Mouse (Mus musculus) liver, embryonic 13.5 days (tissue): Measurements from ENCODE around the gene Odc1. TPM values are rescaled to one million over a fixed set of nuclear protein-coding genes. Genes with fewer than 3 reads are reported as not detected.

Experiments used
- ATAC-seq: fragments of 200-750 bp; cut with Nextera tagmentation; 2 replicates; pipeline ENCODE4 v1.8.0; 2017; ENCODE audit warnings: low read depth, mild to moderate bottlenecking, moderate number of reproducible peaks, moderate library complexity
- DNase-seq: peaks from one replicate; pipeline ENCODE4 v3.0.0; 2022
- H3K27ac ChIP-seq: fragments of 300-500 bp; sonication (generic); 2 replicates; pipeline ENCODE4 v1.5.1; 2015; ENCODE audit warnings: moderate library complexity, mild to moderate bottlenecking, inconsistent platforms
- H3K27me3 ChIP-seq: fragments of 300-500 bp; sonication (generic); 2 replicates; pipeline ENCODE4 v1.6.1; 2015; ENCODE audit warnings: mild to moderate bottlenecking, inconsistent platforms
- H3K36me3 ChIP-seq: fragments of 300-500 bp; sonication (generic); 2 replicates; pipeline ENCODE4 v1.6.1; 2015; ENCODE audit warnings: mild to moderate bottlenecking, inconsistent platforms
- H3K4me1 ChIP-seq: fragments of 300-500 bp; sonication (generic); replicated peaks from 2 replicates; pipeline ENCODE4 v1.6.1; 2015; ENCODE audit warnings: inconsistent platforms
- H3K4me2 ChIP-seq: fragments of 300-500 bp; sonication (generic); 2 replicates; pipeline ENCODE4 v1.6.1; 2015; ENCODE audit warnings: inconsistent platforms, mild to moderate bottlenecking, moderate library complexity
- H3K4me3 ChIP-seq: fragments of 300-500 bp; sonication (generic); replicated peaks from 2 replicates; pipeline ENCODE4 v1.5.1; 2015; ENCODE audit warnings: mild to moderate bottlenecking, inconsistent platforms
- H3K9ac ChIP-seq: fragments of 300-500 bp; sonication (generic); 2 replicates; pipeline ENCODE4 v1.6.1; 2015; ENCODE audit warnings: mild to moderate bottlenecking, inconsistent platforms
- H3K9me3 ChIP-seq: fragments of 300-500 bp; sonication (generic); replicated peaks from 2 replicates; pipeline ENCODE4 v1.6.1; 2016; ENCODE audit warnings: inconsistent platforms
- WGBS: fragments of 180-500 bp; shearing (Covaris S2); methylation state at CpG from one replicate; pipeline ENCODE4 v1.1.7; 2015; ENCODE audit not compliant: insufficient replicate concordance; 5-methylcytosine and 5-hydroxymethylcytosine counted together
- polyA plus RNA-seq: library from polyadenylated mRNA; unstranded; fragments of >200 nt; fragmentation: Nextera tagmentation; extraction: Ambion mirVana; gene quantifications from 2 replicates; pipeline ENCODE4 v1.2.1, GENCODE M21; 2015

Odc1 gene
- polyA plus RNA-seq: 465 and 535 TPM in 2 replicates

GRCm38 (mm10) chr12:17544209-17545106 lies at the start of gene Odc1:
Gene Odc1, plus strand, starts transcription at chr12:17544794.
- peak; percentile 93 for ATAC-seq
- H3K9me3 ChIP-seq: no peaks in the 10 kb centered on the region
- H3K27me3 ChIP-seq: no peaks in the 10 kb centered on the region
- peak within 1 kb of the TSS; percentile 100 for H3K4me3 ChIP-seq
- H3K4me1 ChIP-seq: peaks cover 73% of the 10 kb centered on the region
- peak; percentile 97 for DNase-seq
- WGBS: under 1% methylated on average over 85 of the region's 98 CpGs
- H3K9ac ChIP-seq: peak within 1 kb of the TSS; percentile 100
- peak within 1 kb of the TSS; percentile 79 for H3K4me2 ChIP-seq
- H3K36me3 ChIP-seq: peaks cover 34% of the 10 kb centered on the region
- H3K27ac ChIP-seq: peak within 1 kb of the TSS; percentile 95

- H3K4me3 ChIP-seq: no peak overlapping the region
- DNase-seq: no peak
- no peak overlapping the region for H3K27ac ChIP-seq
- H3K4me2 ChIP-seq: no peak overlapping the region
- peaks cover 34% of the 10 kb centered on the region for H3K4me1 ChIP-seq
- no peak overlapping the region for H3K9ac ChIP-seq
- H3K36me3 ChIP-seq: no peaks in the 10 kb centered on the region
- WGBS: 33% methylated on average over 4 of the region's 4 CpGs
- H3K27me3 ChIP-seq: peaks cover 10% of the 10 kb centered on the region
- no peak for ATAC-seq
- no peaks in the 10 kb centered on the region for H3K9me3 ChIP-seq
These were observed 49.8 kb upstream of the Odc1 start for GRCm38 (mm10) chr12:17494809-17495208.

- Histone ChIP-seq H3K9me3 (no peaks in the 10 kb centered on the region), H3K27ac (no peak overlapping the region), H3K9ac (no peak overlapping the region), H3K4me2 (no peak overlapping the region), H3K36me3 (no peaks in the 10 kb centered on the region), H3K4me3 (no peak overlapping the region), H3K27me3 (peaks cover 10% of the 10 kb centered on the region), H3K4me1 (peaks cover 34% of the 10 kb centered on the region)
- 36% methylated on average over 8 of the region's 8 CpGs for WGBS
- peak; percentile 18; the same call in 1 of the 2 replicates for ATAC-seq
- DNase-seq: no peak
These were observed 48.6 kb upstream of the Odc1 start for GRCm38 (mm10) chr12:17495858-17496451.

GRCm38 (mm10) chr12:17505620-17506074 lies 38.9 kb upstream of the Odc1 start:
- Histone ChIP-seq H3K27me3 (peaks cover 33% of the 10 kb centered on the region), H3K9me3 (no peaks in the 10 kb centered on the region), H3K4me2 (peak overlapping the region; percentile 67), H3K27ac (peak overlapping the region; percentile 94), H3K9ac (peak overlapping the region; percentile 49; the same call in 1 of the 2 replicates), H3K4me1 (peaks cover 58% of the 10 kb centered on the region), H3K36me3 (no peaks in the 10 kb centered on the region), H3K4me3 (peak overlapping the region; percentile 18)
- ATAC-seq: peak; percentile 68
- 15% methylated on average over 2 of the region's 2 CpGs for WGBS
- no peak for DNase-seq

GRCm38 (mm10) chr12:17506117-17506993 lies 38.2 kb upstream of the Odc1 start:
- ATAC-seq: peak; percentile 98
- Histone ChIP-seq H3K9ac (peak overlapping the region; percentile 70), H3K27me3 (peaks cover 34% of the 10 kb centered on the region), H3K4me1 (peaks cover 62% of the 10 kb centered on the region), H3K4me3 (peak overlapping the region; percentile 36), H3K9me3 (no peaks in the 10 kb centered on the region), H3K27ac (peak overlapping the region; percentile 94), H3K36me3 (no peaks in the 10 kb centered on the region), H3K4me2 (peak overlapping the region; percentile 67)
- 33% methylated on average over 5 of the region's 5 CpGs for WGBS
- DNase-seq: peak; percentile 91

GRCm38 (mm10) chr12:17506994-17507542 lies 37.5 kb upstream of the Odc1 start:
- H3K4me2 ChIP-seq: peak overlapping the region; percentile 67
- H3K4me1 ChIP-seq: peaks cover 62% of the 10 kb centered on the region
- ATAC-seq (no peak), DNase-seq (no peak)
- peaks cover 34% of the 10 kb centered on the region for H3K27me3 ChIP-seq
- H3K9ac ChIP-seq: peak overlapping the region; percentile 70
- H3K36me3 ChIP-seq: no peaks in the 10 kb centered on the region
- 28% methylated on average over 13 of the region's 13 CpGs for WGBS
- H3K27ac ChIP-seq: peak overlapping the region; percentile 94
- H3K9me3 ChIP-seq: no peaks in the 10 kb centered on the region
- no peak overlapping the region for H3K4me3 ChIP-seq

- Histone ChIP-seq H3K4me2 (no peak overlapping the region), H3K4me1 (peaks cover 62% of the 10 kb centered on the region), H3K9ac (no peak overlapping the region; the same call in 1 of the 2 replicates), H3K9me3 (no peaks in the 10 kb centered on the region), H3K27me3 (peaks cover 35% of the 10 kb centered on the region), H3K27ac (peak overlapping the region; percentile 14; the same call in 1 of the 2 replicates), H3K4me3 (no peak overlapping the region), H3K36me3 (no peaks in the 10 kb centered on the region)
- no peak for DNase-seq
- ATAC-seq: no peak
- 66% methylated on average over 1 of the region's 1 CpGs for WGBS
These were observed 35.3 kb upstream of the Odc1 start for GRCm38 (mm10) chr12:17509310-17509709.

- peaks cover 35% of the 10 kb centered on the region for H3K27me3 ChIP-seq
- ATAC-seq (no peak), DNase-seq (no peak)
- 45% methylated on average over 12 of the region's 12 CpGs for WGBS
- H3K4me1 ChIP-seq: peaks cover 57% of the 10 kb centered on the region
- H3K36me3 ChIP-seq: no peaks in the 10 kb centered on the region
- H3K9me3 ChIP-seq: no peaks in the 10 kb centered on the region
- 0 out of 2 replicates have a peak overlapping the region, but pooled peaks have one; percentile 5 for H3K4me2 ChIP-seq
- H3K9ac ChIP-seq: peak overlapping the region; percentile 36; the same call in 1 of the 2 replicates
- no peak overlapping the region; the same call in 1 of the 2 replicates for H3K27ac ChIP-seq
- H3K4me3 ChIP-seq: no peak overlapping the region
These were observed 34.4 kb upstream of the Odc1 start for GRCm38 (mm10) chr12:17510158-17510557.

GRCm38 (mm10) chr12:17511019-17511418 lies 33.6 kb upstream of the Odc1 start:
- Histone ChIP-seq H3K36me3 (no peaks in the 10 kb centered on the region), H3K4me1 (peaks cover 49% of the 10 kb centered on the region), H3K9ac (no peak overlapping the region; the same call in 1 of the 2 replicates), H3K27ac (no peak overlapping the region), H3K9me3 (no peaks in the 10 kb centered on the region), H3K4me3 (no peak overlapping the region), H3K27me3 (peaks cover 42% of the 10 kb centered on the region), H3K4me2 (no peak overlapping the region)
- WGBS: 60% methylated on average over 6 of the region's 6 CpGs
- ATAC-seq: no peak
- DNase-seq: no peak

GRCm38 (mm10) chr12:17529180-17529579 lies 15.4 kb upstream of the Odc1 start:
- H3K4me2 ChIP-seq: no peak overlapping the region
- 75% methylated on average over 3 of the region's 3 CpGs for WGBS

More at GRCm38 (mm10) chr12:17529180-17529579, 15.4 kb upstream of the Odc1 start:
- no peak for ATAC-seq
- Histone ChIP-seq H3K9ac (no peak overlapping the region), H3K9me3 (no peaks in the 10 kb centered on the region), H3K36me3 (no peaks in the 10 kb centered on the region), H3K27me3 (no peaks in the 10 kb centered on the region), H3K27ac (peak overlapping the region; percentile 65; the same call in 1 of the 2 replicates), H3K4me1 (peaks cover 58% of the 10 kb centered on the region), H3K4me3 (no peak overlapping the region)
- no peak for DNase-seq
